Mouse (Mus musculus) bone marrow macrophage, adult 2 months (primary cell): ENCODE measurements at regions not wholly inside any gene's neighbourhood (a gene's known extent, or its start where the extent isn't known, plus 50 kb on each side); places are given as distances from the start of the nearest gene placed in this dataset.

ENCODE experiments used
- CTCF ChIP-seq: IDR thresholded peaks from 2 replicates; pipeline ENCODE4 v1.5.1; 2012; ENCODE audit warnings: low read depth, mild to moderate bottlenecking, low read length, moderate library complexity
- POLR2A ChIP-seq: IDR thresholded peaks from 2 replicates; pipeline ENCODE4 v1.6.1; 2012; ENCODE audit warnings: mild to moderate bottlenecking, low read depth, low read length, borderline replicate concordance

- TF ChIP-seq POLR2A (no peak), CTCF (no peak)
These were observed 266.6 kb upstream of the Cxcr4 start for GRCm38 (mm10) chr1:128858661-128859060.
